Mouse (Mus musculus) T-helper 2 cell (primary cell): Measurements from ENCODE around the gene Banf1.
"Not testable (repeated sequence)": the region's sequence is repeated elsewhere in the genome, so short reads cannot be mapped to it uniquely, and the experiment has no call there.

Source experiments
- in situ Hi-C: fragments of 300-600 bp; cut with MboI, MseI; formaldehyde crosslinking; loops from one replicate; pipeline ENCODE4 v1.15.1; 2025; ENCODE audit warnings: high pct_unique_total_duplicates

Gene Banf1

DNA sequence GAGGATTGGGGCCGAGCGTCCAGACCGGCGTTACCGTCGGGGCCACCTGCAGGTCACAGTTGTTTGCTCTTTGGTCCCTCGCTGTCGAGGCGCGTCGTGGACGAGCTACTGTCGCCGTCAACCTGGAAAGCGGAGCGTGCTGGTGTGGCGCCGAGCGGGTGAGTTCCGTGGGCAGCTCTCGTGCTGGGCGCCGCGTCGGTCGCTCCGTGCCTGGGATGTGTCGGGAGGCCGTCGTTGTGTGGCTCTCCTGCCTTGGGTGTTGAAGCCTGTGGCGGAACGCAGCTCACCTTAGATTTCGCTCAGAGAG, at the start of gene Banf1:
Banf1 (minus strand) TSS at position 116 of the 307 bp plus-strand sequence.
- in situ Hi-C loops = no loop called here

DNA sequence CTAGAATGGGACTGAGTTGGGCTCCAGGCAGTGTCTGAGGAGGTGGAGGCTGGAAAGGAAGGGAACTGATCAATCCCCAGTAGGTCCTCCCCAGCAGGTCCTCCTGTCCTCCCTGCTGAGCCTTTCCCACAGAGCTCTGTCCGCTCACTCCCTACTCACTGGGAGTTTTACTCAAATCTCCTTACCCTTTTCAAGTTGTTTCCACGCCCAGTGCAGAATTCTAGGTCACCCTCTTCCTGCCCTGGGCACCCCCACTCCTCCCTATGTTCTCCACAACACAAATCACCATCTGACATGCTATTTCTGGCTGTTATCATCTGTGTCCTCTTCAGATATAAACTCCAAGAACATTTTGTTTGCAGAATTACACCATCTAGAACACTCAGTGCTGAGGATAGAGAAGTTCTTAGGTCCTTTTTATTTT, 47.6 kb upstream of the Banf1 start:
- in situ Hi-C loops = no loop called here

DNA sequence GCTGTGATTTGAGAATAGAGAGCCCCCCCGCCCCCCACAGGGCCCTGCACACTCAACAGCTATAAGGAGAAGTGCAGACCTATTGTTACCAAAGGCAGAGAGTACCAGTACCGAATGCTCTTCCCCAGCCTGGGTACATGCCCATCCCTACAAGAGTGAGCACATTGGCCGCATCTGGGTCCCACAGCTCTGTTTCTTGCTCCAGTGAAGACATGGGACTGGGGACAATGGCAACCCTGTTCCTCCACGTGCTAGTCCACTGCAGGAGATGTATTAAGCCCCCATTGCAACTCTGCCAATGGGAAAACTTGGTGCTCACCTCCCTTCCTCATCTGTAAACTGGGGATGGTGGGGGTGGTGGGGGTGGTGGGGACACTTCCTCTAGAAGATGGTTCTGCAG, 46.9 kb upstream of the Banf1 start:
- in situ Hi-C loops = no loop called here

DNA sequence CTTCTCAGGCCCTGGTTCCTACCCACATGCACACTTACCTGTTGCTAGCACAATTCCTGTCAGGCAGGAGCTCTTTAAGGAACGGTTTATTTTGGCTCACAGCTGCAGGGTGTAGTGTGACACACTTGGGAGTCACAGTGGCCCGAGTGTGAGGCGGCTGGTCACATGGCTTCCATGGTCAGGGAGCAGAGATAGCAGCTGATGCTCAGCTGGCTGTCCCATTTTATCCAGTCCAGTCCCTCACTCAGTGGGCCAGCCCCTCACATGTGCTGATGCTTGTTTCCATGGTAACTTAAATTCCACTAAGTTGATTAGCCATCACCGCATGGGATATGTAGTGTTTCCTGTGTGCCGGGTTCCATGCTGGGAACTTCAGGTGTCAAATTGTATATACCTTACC, 45.0 kb upstream of the Banf1 start:
- in situ Hi-C loops = no loop called here

DNA sequence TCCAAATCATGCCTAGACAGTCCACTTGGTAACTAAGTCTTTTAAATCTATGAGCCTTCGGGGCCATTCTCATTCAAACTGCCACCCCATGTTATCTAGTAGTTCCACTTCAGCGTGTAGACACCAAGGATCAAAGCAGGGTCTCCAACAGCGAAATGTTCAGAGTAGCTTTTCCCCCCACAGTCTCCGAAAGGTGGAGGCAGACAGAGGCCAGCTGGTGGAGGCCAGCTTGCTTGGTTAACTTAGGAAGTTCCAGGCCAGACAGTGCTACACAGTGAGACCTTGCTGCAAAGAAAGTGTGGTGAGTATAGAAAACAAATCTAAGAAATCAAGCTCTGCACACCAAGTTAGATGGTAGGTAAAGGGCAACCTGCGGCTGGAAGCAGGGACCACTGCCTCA, 43.7 kb upstream of the Banf1 start:
- in situ Hi-C loops = no loop called here

DNA sequence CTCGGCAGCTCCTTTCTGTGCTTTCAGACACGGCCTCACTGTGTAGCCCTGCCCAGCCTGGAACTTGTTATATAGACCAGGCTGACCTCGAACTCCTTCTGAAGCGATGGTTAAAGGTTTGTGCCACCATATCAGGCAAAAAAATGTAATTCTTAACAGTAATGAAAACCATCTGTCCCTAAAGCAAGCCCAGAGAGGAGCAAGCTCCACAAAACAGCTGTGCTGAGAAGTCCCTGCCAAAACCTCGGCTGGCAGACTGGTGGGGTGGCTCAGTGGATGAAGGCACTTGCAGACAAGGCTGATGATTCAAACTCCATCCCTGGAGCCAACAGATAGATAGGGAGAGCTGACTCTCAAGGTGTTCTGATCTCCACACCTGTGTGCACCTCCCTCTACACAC, 42.1 kb upstream of the Banf1 start:
- in situ Hi-C loops = no loop called here

DNA sequence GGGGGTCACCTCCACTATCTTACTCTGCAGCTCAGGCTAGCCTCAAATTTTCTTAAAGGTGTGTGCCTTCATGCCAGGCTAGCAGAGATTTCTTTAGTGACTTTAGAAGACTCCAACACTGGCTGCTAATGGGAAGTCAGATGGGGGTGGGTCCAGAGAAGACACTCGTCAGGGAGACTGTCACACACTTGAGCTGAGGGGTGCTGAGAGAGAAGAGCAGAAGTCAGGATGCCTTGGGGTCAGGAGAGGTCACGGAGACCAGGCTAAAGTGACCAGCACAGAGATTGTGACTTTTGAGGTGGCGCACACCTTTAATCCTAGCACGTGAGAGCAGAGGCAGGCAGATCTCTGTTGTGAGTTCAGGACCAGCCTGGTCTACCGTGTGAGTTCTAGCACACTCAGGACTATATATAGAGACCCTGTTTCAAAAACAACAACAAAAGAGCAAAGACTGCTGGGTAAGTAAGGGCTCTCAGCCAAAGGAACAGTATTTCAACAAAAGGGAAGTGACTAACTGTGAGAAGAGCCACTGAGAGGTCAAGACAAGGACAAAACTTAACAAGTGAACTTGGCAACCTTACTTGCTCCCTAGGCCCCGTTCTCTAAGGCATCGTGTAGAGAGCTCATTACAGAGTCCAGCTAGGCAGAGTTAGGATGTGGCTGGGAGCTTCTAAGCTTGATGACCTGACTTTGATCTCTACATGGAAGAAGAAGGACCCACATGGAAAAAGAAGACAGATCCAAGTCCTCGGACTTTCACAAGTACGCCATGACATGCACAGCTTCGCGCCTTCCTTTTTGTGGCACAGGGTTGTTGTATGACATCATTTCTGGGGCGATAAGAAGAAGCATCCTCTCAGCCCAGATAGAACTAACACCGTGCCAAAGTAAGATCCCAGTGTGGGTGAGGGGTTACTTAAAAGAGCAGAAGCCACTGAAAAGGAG, 41.4 kb upstream of the Banf1 start:
- in situ Hi-C loops = no loop called here

DNA sequence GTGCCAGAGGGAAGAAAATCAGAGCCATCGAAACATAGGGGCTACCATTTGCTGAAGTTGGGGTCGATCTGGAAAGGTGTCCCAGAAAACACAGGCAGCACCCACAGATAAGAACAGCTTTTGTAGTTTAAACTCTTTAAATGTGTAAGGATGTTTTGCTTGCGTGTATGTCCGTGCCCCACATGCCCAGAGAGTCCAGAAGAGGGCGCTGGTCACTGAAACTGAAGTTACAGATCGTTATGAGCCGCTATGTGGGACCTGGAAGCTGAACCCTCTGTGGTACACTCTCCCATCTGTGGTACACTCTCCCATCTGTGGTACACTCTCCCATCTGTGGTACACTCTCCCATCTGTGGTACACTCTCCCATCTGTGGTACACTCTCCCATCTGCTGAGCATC, 40.2 kb upstream of the Banf1 start:
- in situ Hi-C loops = no loop called here

DNA sequence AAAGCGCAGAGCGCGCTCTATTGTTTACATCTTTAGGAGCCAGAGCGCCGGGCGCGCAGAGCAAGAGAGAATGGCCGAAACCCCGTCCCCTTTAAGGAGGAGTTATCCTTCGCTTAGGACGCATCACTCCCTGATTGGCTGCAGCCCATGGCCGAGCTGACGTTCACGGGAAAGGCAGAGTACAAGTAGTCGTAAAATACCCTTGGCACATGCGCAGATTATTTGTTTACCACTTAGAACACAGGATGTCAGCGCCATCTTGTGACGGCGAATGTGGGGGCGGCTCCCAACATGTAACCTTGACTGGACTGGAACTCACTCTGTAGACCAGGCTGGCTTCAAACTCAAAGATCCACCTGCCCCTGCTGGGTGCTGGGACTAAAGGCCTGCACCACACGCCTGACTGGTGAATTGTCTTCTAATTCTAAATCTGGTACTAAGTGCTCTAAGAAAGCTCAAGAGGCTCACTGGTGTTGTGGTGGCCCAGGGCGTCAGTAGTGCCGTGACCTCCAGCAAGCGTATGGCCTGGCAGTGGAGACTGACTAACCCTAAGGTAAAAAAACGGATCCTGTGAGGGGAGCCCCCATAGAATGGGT, 39.7 kb upstream of the Banf1 start:
- in situ Hi-C loops = not testable (repeated sequence)

DNA sequence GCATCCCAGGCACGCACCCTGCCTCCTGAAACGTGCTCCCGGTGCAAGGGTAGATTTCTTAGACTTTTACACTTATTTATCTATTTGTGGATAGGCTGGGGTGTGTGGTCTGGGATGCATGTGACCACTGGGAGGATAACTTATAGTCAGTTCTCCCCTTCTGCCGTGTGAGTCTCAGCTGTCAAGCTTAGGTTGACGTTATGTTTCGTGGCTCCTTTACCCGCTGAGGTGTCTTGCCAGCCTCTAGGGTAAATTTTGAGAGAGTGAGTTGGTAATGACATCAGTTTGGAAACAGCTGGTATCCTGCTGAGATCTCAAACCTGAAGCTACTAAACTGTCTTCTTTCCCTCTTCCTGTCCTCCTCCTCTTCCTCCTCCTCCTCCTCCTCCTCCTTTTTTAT, 39.0 kb upstream of the Banf1 start:
- in situ Hi-C loops = no loop called here

DNA sequence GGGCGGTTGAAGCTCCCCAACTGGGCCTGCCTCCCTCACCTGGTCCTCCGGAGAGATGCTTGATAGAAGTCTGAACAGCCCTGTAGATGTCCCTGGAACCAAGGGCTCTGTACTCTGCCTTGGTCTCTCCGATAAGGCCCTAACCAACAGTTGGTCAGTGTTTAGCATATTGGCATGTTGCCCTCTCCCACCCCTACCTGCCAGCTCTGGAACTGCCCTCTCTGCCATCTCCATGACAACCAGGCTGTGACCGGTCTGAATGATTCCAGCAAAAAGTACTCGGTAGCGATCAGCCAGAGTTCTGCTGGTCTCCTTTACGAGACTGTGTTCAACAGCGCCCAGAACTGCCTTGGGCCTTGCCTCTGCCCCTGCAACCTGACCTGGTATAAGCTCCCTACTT, 35.3 kb upstream of the Banf1 start, which contains the start of gene Tsga10ip:
Tsga10ip (minus strand) TSS at position 234 of the 400 bp plus-strand sequence.
- in situ Hi-C loops = no loop called here

DNA sequence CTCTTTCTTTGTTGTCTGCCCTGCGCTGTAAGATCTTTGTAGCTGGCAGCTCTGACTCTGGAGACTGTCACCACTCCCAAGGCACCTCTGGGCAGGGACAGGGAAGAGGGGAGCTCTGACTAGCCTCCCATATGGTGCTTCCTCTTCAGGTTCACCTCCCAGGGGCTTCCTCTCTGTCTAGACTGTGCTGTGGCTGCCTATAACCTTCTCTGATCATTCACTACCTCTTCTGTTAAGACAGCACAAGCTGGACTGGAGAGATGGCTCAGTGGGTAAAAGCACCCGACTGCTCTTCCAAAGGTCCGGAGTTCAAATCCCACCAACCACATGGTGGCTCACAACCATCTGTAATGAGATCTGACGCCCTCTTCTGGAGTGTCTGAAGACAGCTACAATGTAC, 34.1 kb upstream of the Banf1 start:
- in situ Hi-C loops = not testable (repeated sequence)

DNA sequence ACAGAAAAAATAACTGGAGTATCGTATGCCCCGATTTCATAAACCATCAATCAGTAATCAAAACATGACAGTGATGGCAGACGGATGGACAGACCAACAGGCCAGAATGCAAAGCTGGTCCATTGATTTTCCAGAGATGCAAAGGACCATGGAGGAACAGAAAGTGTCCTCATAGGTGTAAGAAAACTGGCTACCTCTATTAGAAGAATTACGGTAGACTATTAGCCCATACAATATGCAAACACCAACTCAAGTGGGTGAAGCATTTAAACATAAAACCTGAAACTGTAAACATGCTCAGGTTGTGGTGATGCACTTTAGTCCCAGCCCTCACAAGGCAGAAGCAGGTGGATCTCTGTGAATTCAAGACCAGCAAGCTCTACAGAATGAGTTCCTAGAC, 28.4 kb upstream of the Banf1 start:
- in situ Hi-C loops = no loop called here

DNA sequence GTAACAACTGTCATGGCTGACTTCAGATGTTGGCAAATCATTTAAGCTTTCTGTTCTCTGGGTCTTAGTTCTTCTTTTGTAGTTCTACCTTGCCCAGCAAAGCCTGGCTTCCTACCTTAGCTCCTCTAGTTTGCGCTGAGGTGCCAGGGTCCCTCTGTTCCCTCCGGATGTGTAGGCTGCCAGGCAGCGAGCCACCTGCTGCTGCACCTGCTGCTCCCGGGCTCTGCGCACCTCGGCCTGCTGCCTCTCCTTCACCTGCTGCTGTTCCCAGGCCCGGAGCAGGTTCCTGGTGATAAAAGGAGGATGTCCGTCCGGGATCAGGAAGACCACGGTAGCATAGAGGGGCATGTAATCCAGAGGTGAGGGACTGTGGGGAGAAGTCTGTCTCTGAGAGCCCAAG, 27.2 kb upstream of the Banf1 start:
- in situ Hi-C loops = no loop called here

DNA sequence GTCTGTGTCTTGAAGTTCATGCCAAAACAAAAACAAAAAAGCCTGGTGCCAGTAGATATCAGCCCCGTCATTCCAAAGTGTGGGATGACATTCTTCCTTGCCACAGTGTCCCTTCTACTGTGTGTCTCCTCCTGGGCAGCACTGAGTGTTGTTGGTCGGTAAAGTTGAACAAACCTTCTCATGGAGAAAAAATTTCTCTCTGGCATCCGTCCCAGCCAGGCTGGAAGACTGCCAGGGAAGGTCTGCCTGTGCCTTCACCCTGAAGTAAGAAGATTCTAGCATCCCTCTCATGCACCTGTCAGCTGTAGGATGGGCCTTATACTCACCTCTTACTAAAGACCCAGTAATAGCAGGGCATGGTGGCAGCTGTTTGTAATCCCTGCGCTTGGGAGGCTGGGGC, 25.9 kb upstream of the Banf1 start:
- in situ Hi-C loops = no loop called here

DNA sequence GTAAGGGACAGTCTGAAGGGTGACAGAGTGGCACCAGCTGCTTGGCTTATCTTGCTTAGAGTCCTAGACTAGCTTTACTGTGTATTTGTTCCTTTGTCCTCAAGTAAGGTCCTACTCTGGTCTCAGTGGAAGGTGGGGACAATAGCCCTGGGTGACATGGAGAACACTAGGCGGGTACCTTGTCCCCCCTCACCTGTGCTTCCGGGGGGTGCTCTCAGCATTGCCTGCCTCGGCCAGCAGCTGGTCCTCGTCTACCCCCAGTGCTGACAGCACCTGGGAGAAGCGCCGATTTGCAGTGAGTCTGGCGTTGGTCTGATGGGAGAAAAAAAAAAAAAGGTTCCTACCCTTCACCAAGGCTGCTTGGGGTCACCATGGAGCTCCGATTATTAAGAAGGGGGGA, 23.4 kb upstream of the Banf1 start:
- in situ Hi-C loops = no loop called here

DNA sequence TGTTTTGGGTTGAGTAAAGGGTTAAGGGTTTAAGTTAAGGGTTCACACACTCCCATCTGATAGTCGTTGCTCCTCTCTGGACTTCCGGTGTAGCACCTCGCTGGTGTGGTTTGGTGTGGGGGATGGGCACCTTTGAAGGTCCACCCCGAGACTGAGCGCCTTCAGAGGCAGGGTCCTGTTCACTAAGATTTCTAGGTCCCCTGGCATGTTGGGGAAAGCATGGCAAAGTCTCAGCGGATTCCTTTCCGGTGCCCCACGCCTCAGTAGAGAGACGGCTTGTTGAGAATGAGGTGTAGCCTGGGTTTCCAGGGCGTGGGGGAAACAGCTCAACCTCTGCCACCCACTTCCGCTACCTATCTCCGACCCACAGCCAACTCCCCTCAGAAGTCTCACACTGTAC, 22.7 kb upstream of the Banf1 start:
- in situ Hi-C loops = no loop called here

DNA sequence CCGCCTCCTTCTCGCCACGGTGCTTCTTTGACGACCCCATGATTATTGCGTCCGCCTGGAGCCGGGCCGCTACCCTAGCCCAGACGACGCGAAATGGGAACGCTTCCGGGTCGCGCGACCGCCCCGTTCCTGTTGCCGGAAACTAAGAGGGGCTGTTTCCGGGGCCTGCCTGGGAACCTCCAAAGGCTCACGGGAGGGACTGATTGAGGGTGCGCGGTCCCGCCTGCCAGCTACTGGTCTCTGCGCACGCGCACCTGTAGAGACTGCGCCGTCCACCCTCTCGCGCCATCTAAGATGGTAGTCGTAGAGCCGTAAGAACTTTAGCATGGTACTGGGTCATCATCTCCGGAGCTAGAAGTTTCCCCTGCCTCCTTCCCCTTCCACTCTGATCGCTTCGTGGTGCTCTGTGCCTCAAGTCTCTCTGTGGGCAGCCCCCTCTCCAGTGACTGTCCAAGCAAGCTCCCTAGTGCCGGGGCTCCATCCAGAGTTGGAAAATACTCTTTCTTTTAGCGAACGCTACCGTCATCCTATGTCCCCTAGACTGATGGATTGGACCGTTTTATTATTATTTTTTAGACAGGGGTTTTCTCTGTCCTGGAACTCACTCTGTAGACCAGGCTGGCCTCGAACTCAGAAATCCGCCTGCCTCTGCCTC, 21.7 kb upstream of the Banf1 start, which contains the start of gene Sart1:
Sart1 (minus strand) TSS at position 116 of the 655 bp plus-strand sequence.
- in situ Hi-C loops = no loop called here

DNA sequence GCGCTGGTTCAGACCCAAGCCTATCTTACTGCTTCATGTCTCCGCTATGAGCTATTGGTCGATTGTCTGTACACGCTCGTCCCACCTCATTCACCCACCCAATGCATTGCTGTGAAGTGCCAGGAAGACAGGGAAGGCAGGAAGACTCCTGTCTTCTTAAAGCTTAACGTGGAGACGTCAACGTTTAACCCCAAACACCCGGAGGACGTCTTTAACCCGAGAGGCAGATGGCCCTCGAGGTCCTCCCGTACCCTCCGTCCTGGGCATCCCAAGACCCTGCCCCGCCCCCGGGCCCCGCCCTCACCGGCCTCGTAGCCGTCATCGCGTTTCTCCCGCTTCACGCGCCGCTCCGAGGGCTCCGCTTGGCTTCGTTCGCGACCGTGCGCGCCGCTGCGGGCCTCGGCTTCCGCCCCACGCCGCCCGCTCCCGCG, 21.1 kb upstream of the Banf1 start:
- in situ Hi-C loops = no loop called here

DNA sequence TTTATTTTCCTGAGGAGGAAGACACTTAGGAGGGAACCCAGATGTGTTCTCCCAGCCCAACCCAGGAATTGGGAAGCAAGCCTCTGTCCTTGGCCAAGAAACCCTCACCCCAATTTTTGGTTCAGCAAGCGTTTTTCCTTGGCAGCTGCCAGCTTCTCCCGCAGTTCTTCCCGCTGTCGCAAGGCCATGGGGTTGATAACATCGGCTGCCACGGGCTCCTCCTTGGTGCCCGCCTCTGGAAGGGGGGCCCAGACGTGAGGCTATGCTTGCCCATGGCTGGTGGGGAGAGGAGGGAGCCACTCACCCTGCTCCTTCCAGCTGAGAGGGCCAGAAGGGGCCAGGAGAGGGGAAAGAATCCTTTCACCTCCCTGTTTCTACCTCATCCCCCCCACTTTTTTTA, 17.7 kb upstream of the Banf1 start:
- in situ Hi-C loops = no loop called here

DNA sequence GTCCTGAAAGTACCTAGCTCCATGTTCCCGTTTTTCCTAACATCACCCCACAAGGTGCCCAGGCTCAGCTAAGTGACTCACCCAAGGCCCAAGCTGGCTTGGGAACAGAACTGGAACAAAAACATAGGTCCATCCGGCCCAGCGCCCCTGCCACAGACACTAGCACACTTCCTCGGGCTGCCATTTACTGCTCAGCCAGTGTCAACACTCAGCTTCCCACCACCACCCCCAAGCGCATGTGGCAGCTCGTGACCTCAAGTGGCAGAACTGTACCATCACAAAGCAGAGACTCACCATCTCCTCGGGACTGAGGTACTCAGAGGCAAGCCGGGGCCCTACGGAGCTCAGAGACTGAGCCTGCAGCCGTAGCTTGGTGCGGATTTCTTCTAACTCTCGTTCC, 16.4 kb upstream of the Banf1 start:
- in situ Hi-C loops = no loop called here

DNA sequence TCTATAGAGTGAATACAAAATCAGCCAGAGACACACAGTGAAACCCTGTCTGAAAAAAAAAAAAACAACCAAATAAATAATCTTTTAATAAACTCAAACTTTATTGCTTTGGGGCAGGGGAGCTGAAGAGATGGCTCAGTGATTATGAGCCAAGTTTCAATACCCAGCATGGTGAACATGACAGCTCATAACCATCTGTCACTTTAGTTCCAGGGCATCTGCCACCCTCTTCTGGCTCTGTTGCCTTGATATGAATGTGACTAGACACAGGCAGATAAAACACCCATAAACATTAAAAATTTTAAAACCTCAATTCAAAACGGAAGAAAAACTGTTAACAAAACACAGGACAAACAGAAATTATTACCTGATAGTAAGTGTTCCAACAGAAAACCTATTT, 10.5 kb upstream of the Banf1 start:
- in situ Hi-C loops = no loop called here

DNA sequence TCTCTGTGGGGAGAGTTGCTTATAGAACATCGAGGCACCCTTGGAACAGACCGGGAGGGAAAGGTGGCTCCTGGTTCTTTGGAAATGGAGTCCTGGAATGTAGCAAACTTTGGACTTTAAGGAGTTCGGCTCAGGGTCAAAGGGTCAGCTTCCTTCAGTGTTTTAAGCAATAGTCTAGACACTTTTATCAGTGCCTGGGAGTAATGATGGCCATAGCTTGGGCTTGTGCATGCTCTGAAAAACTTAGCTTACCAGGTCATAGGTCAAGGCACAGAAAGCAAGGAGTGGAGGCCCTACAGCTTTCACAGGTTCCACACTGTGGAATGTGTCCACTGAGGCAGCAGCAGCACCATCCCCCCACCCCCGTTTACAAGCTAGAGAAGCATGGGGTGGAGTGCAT, 7.8 kb upstream of the Banf1 start:
- in situ Hi-C loops = no loop called here
